Mouse (Mus musculus) heart, embryonic 14.5 days (tissue): ENCODE results near the gene Rgs6. TPM values are rescaled to one million over a fixed set of nuclear protein-coding genes. Genes with fewer than 3 reads are reported as not detected.
A peak's percentile ranks its signal among the peaks of the same experiment; 100 is the strongest.

Experiments used
- ATAC-seq: fragments of 200-750 bp; cut with Nextera tagmentation; 2 replicates; pipeline ENCODE4 v1.8.0; 2017; ENCODE audit warnings: low read depth, moderate TSS enrichment; ENCODE audit not compliant: insufficient number of reproducible peaks, insufficient read depth, low FRiP score
- H3K27ac ChIP-seq, 2 experiments: fragments of 200-500 bp in 1 of 2; fragments of 300-500 bp in 1 of 2; sonication (generic) in 1 of 2; replicated peaks in 1 of 2; 2 replicates each; pipeline ENCODE4 v1.5.1; 2012 to 2014; ENCODE audit warnings: low read depth in 2 of 2, low read length in 2 of 2, control low read depth in 1 of 2, mild to moderate bottlenecking in 1 of 2, mixed read lengths in 1 of 2; ENCODE audit not compliant: control insufficient read depth in 1 of 2, insufficient read depth in 1 of 2
- H3K27me3 ChIP-seq: fragments of 300-500 bp; sonication (generic); 2 replicates; pipeline ENCODE4 v1.6.1; 2014; ENCODE audit warnings: mild to moderate bottlenecking, low read length, control low read depth; ENCODE audit not compliant: control insufficient read depth, insufficient read depth
- H3K36me3 ChIP-seq: fragments of 300-500 bp; sonication (generic); 2 replicates; pipeline ENCODE4 v1.6.1; 2014; ENCODE audit warnings: mild to moderate bottlenecking, control low read depth, low read length, mixed read lengths; ENCODE audit not compliant: control insufficient read depth, insufficient read depth
- H3K4me1 ChIP-seq, 2 experiments: fragments of 200-500 bp in 1 of 2; fragments of 300-500 bp in 1 of 2; sonication (generic) in 1 of 2; 2 replicates each; pipeline ENCODE4 v1.6.1; 2012 to 2014; ENCODE audit warnings: low read length in 2 of 2, control low read depth in 1 of 2, mixed read lengths in 1 of 2; ENCODE audit not compliant: control insufficient read depth in 2 of 2, insufficient read depth in 2 of 2
- H3K4me2 ChIP-seq: fragments of 300-500 bp; sonication (generic); 2 replicates; pipeline ENCODE4 v1.6.1; 2014; ENCODE audit warnings: mild to moderate bottlenecking, low read length
- H3K4me3 ChIP-seq, 2 experiments: fragments of 200-500 bp in 1 of 2; fragments of 300-500 bp in 1 of 2; sonication (generic) in 1 of 2; 2 replicates each; pipeline ENCODE4 v1.5.1; 2012 to 2014; ENCODE audit warnings: low read length in 2 of 2, mild to moderate bottlenecking in 2 of 2, control low read depth in 1 of 2, low read depth in 1 of 2, moderate library complexity in 1 of 2; ENCODE audit not compliant: control insufficient read depth in 1 of 2, insufficient read depth in 1 of 2
- H3K9ac ChIP-seq: fragments of 300-500 bp; sonication (generic); 2 replicates; pipeline ENCODE4 v1.6.1; 2014; ENCODE audit warnings: mild to moderate bottlenecking, low read length
- H3K9me3 ChIP-seq: fragments of 300-500 bp; sonication (generic); 2 replicates; pipeline ENCODE4 v1.6.1; 2016; ENCODE audit warnings: low read length, control low read depth; ENCODE audit not compliant: control insufficient read depth
- WGBS: fragments of 180-500 bp; shearing (Covaris S2); extraction: QIAGEN DNeasy Blood & Tissue Kit; methylation state at CpG from one replicate; pipeline ENCODE4 v1.1.7; 2014; 5-methylcytosine and 5-hydroxymethylcytosine counted together
- polyA plus RNA-seq: library from polyadenylated mRNA; unstranded; fragments of >200 nt; fragmentation: Nextera tagmentation; extraction: Ambion mirVana; gene quantifications from 2 replicates; pipeline ENCODE4 v1.2.1, GENCODE M21; 2014

Rgs6 gene
- polyA plus RNA-seq, 1 experiment from 2014 or later, result 17.8 TPM

- Histone ChIP-seq H3K36me3 (no peaks in the 10 kb centered on the region), H3K27ac (no peak overlapping the region), H3K4me3 (no peak overlapping the region), H3K4me2 (no peak overlapping the region), H3K4me1 (no peaks in the 10 kb centered on the region), H3K9me3 (no peaks in the 10 kb centered on the region), H3K27me3 (no peaks in the 10 kb centered on the region), H3K9ac (no peak overlapping the region)
- 67% methylated on average over 5 of the region's 5 CpGs for WGBS
- ATAC-seq, result no peak
Measured at GRCm38 (mm10) chr12:82781414-82781813, 193.3 kb downstream of the Rgs6 start.

- Histone ChIP-seq H3K9me3 (no peaks in the 10 kb centered on the region), H3K36me3 (no peaks in the 10 kb centered on the region), H3K4me3 (no peak overlapping the region), H3K4me2 (no peak overlapping the region), H3K27ac (no peak overlapping the region), H3K4me1 (no peaks in the 10 kb centered on the region), H3K27me3 (no peaks in the 10 kb centered on the region), H3K9ac (no peak overlapping the region)
- WGBS, result 75% methylated on average over 3 of the region's 3 CpGs
- ATAC-seq, result no peak
Measured at GRCm38 (mm10) chr12:82792122-82792521, 204.0 kb downstream of the Rgs6 start.

- Histone ChIP-seq H3K4me1 (peaks cover 4 to 6% of the 10 kb centered on the region in 2 experiments; a peak in 3 of 4 replicates), H3K9ac (no peak overlapping the region), H3K4me3 (no peak overlapping the region), H3K27ac (no peak overlapping the region), H3K4me2 (no peak overlapping the region), H3K27me3 (no peaks in the 10 kb centered on the region), H3K9me3 (no peaks in the 10 kb centered on the region), H3K36me3 (no peaks in the 10 kb centered on the region)
- WGBS, result 48% methylated on average over 6 of the region's 6 CpGs
- no peak for ATAC-seq
Measured at GRCm38 (mm10) chr12:82799892-82800291, 211.8 kb downstream of the Rgs6 start.

- H3K36me3 ChIP-seq, result no peaks in the 10 kb centered on the region
- no peaks in the 10 kb centered on the region for H3K27me3 ChIP-seq
- no peak overlapping the region for H3K4me3 ChIP-seq
- WGBS, result 82% methylated on average over 6 of the region's 6 CpGs
- peaks cover 4 to 6% of the 10 kb centered on the region in 2 experiments; a peak in 3 of 4 replicates for H3K4me1 ChIP-seq
- H3K4me2 ChIP-seq, result no peak overlapping the region
- no peak for ATAC-seq
- no peak overlapping the region for H3K27ac ChIP-seq
- no peak overlapping the region for H3K9ac ChIP-seq
- no peaks in the 10 kb centered on the region for H3K9me3 ChIP-seq
Measured at GRCm38 (mm10) chr12:82801736-82802135, 213.6 kb downstream of the Rgs6 start.

- WGBS, result 85% methylated on average over 5 of the region's 5 CpGs
- Histone ChIP-seq H3K36me3 (no peaks in the 10 kb centered on the region), H3K4me2 (no peak overlapping the region), H3K4me1 (peaks cover 4 to 6% of the 10 kb centered on the region in 2 experiments; a peak in 3 of 4 replicates), H3K27ac (no peak overlapping the region), H3K9ac (no peak overlapping the region), H3K4me3 (no peak overlapping the region), H3K27me3 (no peaks in the 10 kb centered on the region), H3K9me3 (no peaks in the 10 kb centered on the region)
- no peak for ATAC-seq
Measured at GRCm38 (mm10) chr12:82802711-82803110, 214.6 kb downstream of the Rgs6 start.

- Histone ChIP-seq H3K4me1 (peaks cover under 1 to 3% of the 10 kb centered on the region in 2 experiments; a peak in 3 of 4 replicates), H3K4me3 (no peak overlapping the region), H3K9ac (no peak overlapping the region), H3K27me3 (no peaks in the 10 kb centered on the region), H3K27ac (no peak overlapping the region), H3K4me2 (no peak overlapping the region), H3K36me3 (no peaks in the 10 kb centered on the region), H3K9me3 (no peaks in the 10 kb centered on the region)
- no peak for ATAC-seq
- 92% methylated on average over 4 of the region's 4 CpGs for WGBS
Measured at GRCm38 (mm10) chr12:82805167-82805566, 217.1 kb downstream of the Rgs6 start.

GRCm38 (mm10) chr12:82810631-82811030 is 222.5 kb downstream of the Rgs6 start:
- peak overlapping the region in 1 of 2 experiments; percentile 24; a peak in 1 of 4 replicates for H3K27ac ChIP-seq

GRCm38 (mm10) chr12:82815982-82816381 is 227.9 kb downstream of the Rgs6 start:
- no peaks in the 10 kb centered on the region for H3K9me3 ChIP-seq
- no peak overlapping the region for H3K4me3 ChIP-seq
- no peak overlapping the region for H3K9ac ChIP-seq
- peaks cover 12 to 22% of the 10 kb centered on the region in 2 experiments; a peak in 3 of 4 replicates for H3K4me1 ChIP-seq
- ATAC-seq, result no peak
- H3K4me2 ChIP-seq, result no peak overlapping the region
- no peak overlapping the region for H3K27ac ChIP-seq
- H3K27me3 ChIP-seq, result no peaks in the 10 kb centered on the region
- WGBS, result 73% methylated on average over 2 of the region's 2 CpGs
- no peaks in the 10 kb centered on the region for H3K36me3 ChIP-seq

More at GRCm38 (mm10) chr12:82810631-82811030, 222.5 kb downstream of the Rgs6 start:
- WGBS, result 87% methylated on average over 3 of the region's 3 CpGs
- Histone ChIP-seq H3K36me3 (no peaks in the 10 kb centered on the region), H3K4me2 (no peak overlapping the region), H3K9me3 (no peaks in the 10 kb centered on the region), H3K4me1 (peaks cover 8 to 13% of the 10 kb centered on the region in 2 experiments; a peak in 2 of 4 replicates), H3K9ac (no peak overlapping the region), H3K27me3 (no peaks in the 10 kb centered on the region), H3K4me3 (no peak overlapping the region)
- ATAC-seq, result no peak
